Comparison of ENCODE assay signal across 25 mouse cellular contexts in genomic region chr16:73435726-73436125, GRCm38 (mm10).
"Had no signal": no experiment of that assay in that cellular context is flagged by ENCODE, and none has a peak within 500 bp of the region (broad histone marks: within the 10 kb centered on the region; RNA-seq: fewer than 3 reads in every experiment).

No protein-coding gene starts in this region.

- H3K27ac ChIP-seq: gastrocnemius, adult 2 months; heart, embryonic 10.5 days; hindbrain, embryonic 10.5 days; hindbrain, embryonic 12.5 days; hindbrain, embryonic 14.5 days; intestine, embryonic 15.5 days; layer of hippocampus, adult 2 months; left cerebral cortex, adult 2 months; limb, embryonic 15.5 days; liver, embryonic 13.5 days; liver, embryonic 15.5 days had no signal

- H3K4me1 ChIP-seq: heart, embryonic 10.5 days; heart, embryonic 12.5 days; hindbrain, embryonic 10.5 days; hindbrain, embryonic 12.5 days; intestine, embryonic 15.5 days; limb, embryonic 15.5 days; liver, embryonic 13.5 days; liver, embryonic 15.5 days had no signal

- H3K9ac ChIP-seq: heart, embryonic 12.5 days; hindbrain, embryonic 12.5 days; hindbrain, embryonic 14.5 days; intestine, embryonic 15.5 days; limb, embryonic 15.5 days; liver, embryonic 13.5 days; liver, embryonic 15.5 days had no signal

- H3K36me3 ChIP-seq: heart, embryonic 10.5 days; heart, embryonic 12.5 days; hindbrain, embryonic 10.5 days; hindbrain, embryonic 12.5 days; intestine, embryonic 15.5 days; limb, embryonic 15.5 days; liver, embryonic 13.5 days; liver, embryonic 15.5 days had no signal

- H3K4me2 ChIP-seq: heart, embryonic 12.5 days; hindbrain, embryonic 12.5 days; hindbrain, embryonic 14.5 days; intestine, embryonic 15.5 days; limb, embryonic 15.5 days; liver, embryonic 13.5 days; liver, embryonic 15.5 days had no signal

- H3K4me3 ChIP-seq: gastrocnemius, adult 2 months; heart, embryonic 10.5 days; heart, embryonic 12.5 days; hindbrain, embryonic 10.5 days; hindbrain, embryonic 12.5 days; intestine, embryonic 15.5 days; layer of hippocampus, adult 2 months; left cerebral cortex, adult 2 months; limb, embryonic 15.5 days; liver, embryonic 13.5 days; liver, embryonic 15.5 days had no signal

- H3K9me3 ChIP-seq: heart, embryonic 10.5 days; heart, embryonic 12.5 days; hindbrain, embryonic 10.5 days; hindbrain, embryonic 12.5 days; intestine, embryonic 15.5 days; limb, embryonic 15.5 days; liver, embryonic 13.5 days; liver, embryonic 15.5 days had no signal

- DNase-seq: gastrocnemius, adult 2 months; gastrocnemius, postnatal 10 days; gastrocnemius, postnatal 25 days; heart, adult 18-20 months; heart, postnatal 10 days; heart, postnatal 4 days; kidney, adult 18-20 months; kidney, adult 8-10 months; kidney, postnatal 10 days; kidney, postnatal 25 days; kidney, postnatal 4 days; liver, embryonic 13.5 days had no signal

- ATAC-seq: hindbrain, embryonic 16.5 days; inflammation-experienced regulatory T-cells, adult 6 months; intestine, embryonic 15.5 days; intestine, postnatal 0 days had no signal

- H3K27me3 ChIP-seq: heart, embryonic 12.5 days; hindbrain, embryonic 12.5 days; intestine, embryonic 15.5 days; limb, embryonic 15.5 days; liver, embryonic 13.5 days; liver, embryonic 15.5 days had no signal
